Mouse (Mus musculus): ENCODE results near the gene Traf5.

Gene Traf5

GRCm38 (mm10) chr1:192063209-192063946 lies 29.0 kb downstream of the Traf5 start:
- H3K36me3 ChIP-seq (ENCODE audit: insufficient read depth, low read length), result no peaks in the 10 kb centered on the region
- TF ChIP-seq CTCF (conservative IDR thresholded peaks at IDR 0.05; ENCODE audit: low read length) (peak; percentile 21), NANOG (IDR thresholded peaks at IDR 0.05; ENCODE audit: borderline replicate concordance, low read length) (no peak)
- 0 out of 2 replicates have a peak, but pooled peaks cover 6% of the 10 kb centered on the region for H3K9me3 ChIP-seq (ENCODE audit: low read length)
- H3K4me1 ChIP-seq (replicated peaks; ENCODE audit: low read depth, low read length), result no peaks in the 10 kb centered on the region
- H3K4me3 ChIP-seq (replicated peaks; ENCODE audit: low read length), result no peak overlapping the region
- H3K27me3 ChIP-seq (ENCODE audit: insufficient read depth, low read length), result peaks cover 3% of the 10 kb centered on the region; the same call in 1 of the 2 replicates

- Histone ChIP-seq H3K4me1 (replicated peaks; ENCODE audit: low read depth, low read length) (no peaks in the 10 kb centered on the region), H3K36me3 (ENCODE audit: insufficient read depth, low read length) (no peaks in the 10 kb centered on the region), H3K4me3 (replicated peaks; ENCODE audit: low read length) (no peak overlapping the region), H3K9me3 (ENCODE audit: low read length) (0 out of 2 replicates have a peak, but pooled peaks cover 6% of the 10 kb centered on the region), H3K27me3 (ENCODE audit: insufficient read depth, low read length) (peaks cover 3% of the 10 kb centered on the region; the same call in 1 of the 2 replicates)
- TF ChIP-seq POU5F1 (IDR thresholded peaks at IDR 0.05; ENCODE audit: borderline replicate concordance, low read length) (no peak), CTCF (conservative IDR thresholded peaks at IDR 0.05; ENCODE audit: low read length) (no peak), NANOG (IDR thresholded peaks at IDR 0.05; ENCODE audit: borderline replicate concordance, low read length) (no peak)
Observed at GRCm38 (mm10) chr1:192062682-192063081, 29.7 kb downstream of the Traf5 start.

- H3K4me1 ChIP-seq (replicated peaks; ENCODE audit: low read depth, low read length), result no peaks in the 10 kb centered on the region
- H3K4me3 ChIP-seq (replicated peaks; ENCODE audit: low read length), result no peak overlapping the region
- no peak for TF ChIP-seq CTCF (conservative IDR thresholded peaks at IDR 0.05; ENCODE audit: low read length)
- H3K9me3 ChIP-seq (ENCODE audit: low read length), result 0 out of 2 replicates have a peak, but pooled peaks cover 6% of the 10 kb centered on the region
- no peaks in the 10 kb centered on the region for H3K36me3 ChIP-seq (ENCODE audit: insufficient read depth, low read length)
- peaks cover 3% of the 10 kb centered on the region; the same call in 1 of the 2 replicates for H3K27me3 ChIP-seq (ENCODE audit: insufficient read depth, low read length)
Observed at GRCm38 (mm10) chr1:192061666-192062306, 30.6 kb downstream of the Traf5 start.

GRCm38 (mm10) chr1:192058911-192059310 lies 33.4 kb downstream of the Traf5 start:
- Histone ChIP-seq H3K27me3 (ENCODE audit: insufficient read depth, low read length) (peaks cover 3% of the 10 kb centered on the region; the same call in 1 of the 2 replicates), H3K4me1 (replicated peaks; ENCODE audit: low read depth, low read length) (no peaks in the 10 kb centered on the region), H3K36me3 (ENCODE audit: insufficient read depth, low read length) (no peaks in the 10 kb centered on the region), H3K9me3 (ENCODE audit: low read length) (0 out of 2 replicates have a peak, but pooled peaks cover 6% of the 10 kb centered on the region), H3K4me3 (replicated peaks; ENCODE audit: low read length) (no peak overlapping the region)
- TF ChIP-seq NANOG (IDR thresholded peaks at IDR 0.05; ENCODE audit: borderline replicate concordance, low read length), result no peak
- no peak for TF ChIP-seq POU5F1 (IDR thresholded peaks at IDR 0.05; ENCODE audit: borderline replicate concordance, low read length)
- TF ChIP-seq CTCF (conservative IDR thresholded peaks at IDR 0.05; ENCODE audit: low read length), result no peak

- H3K27me3 ChIP-seq (ENCODE audit: insufficient read depth, low read length), result no peaks in the 10 kb centered on the region; the same call in 1 of the 2 replicates
- no peaks in the 10 kb centered on the region for H3K4me1 ChIP-seq (replicated peaks; ENCODE audit: low read depth, low read length)
- no peaks in the 10 kb centered on the region for H3K36me3 ChIP-seq (ENCODE audit: insufficient read depth, low read length)
- no peaks in the 10 kb centered on the region for H3K9me3 ChIP-seq (ENCODE audit: low read length)
- TF ChIP-seq NANOG (IDR thresholded peaks at IDR 0.05; ENCODE audit: borderline replicate concordance, low read length), result no peak
- TF ChIP-seq POU5F1 (IDR thresholded peaks at IDR 0.05; ENCODE audit: borderline replicate concordance, low read length), result no peak
- no peak for TF ChIP-seq CTCF (conservative IDR thresholded peaks at IDR 0.05; ENCODE audit: low read length)
- H3K4me3 ChIP-seq (replicated peaks; ENCODE audit: low read length), result no peak overlapping the region
Observed at GRCm38 (mm10) chr1:192053726-192054125, 38.6 kb downstream of the Traf5 start.

GRCm38 (mm10) chr1:192052986-192053385 lies 39.4 kb downstream of the Traf5 start:
- TF ChIP-seq POU5F1 (IDR thresholded peaks at IDR 0.05; ENCODE audit: borderline replicate concordance, low read length), result no peak
- TF ChIP-seq NANOG (IDR thresholded peaks at IDR 0.05; ENCODE audit: borderline replicate concordance, low read length), result no peak
- TF ChIP-seq CTCF (conservative IDR thresholded peaks at IDR 0.05; ENCODE audit: low read length), result no peak
- H3K4me1 ChIP-seq (replicated peaks; ENCODE audit: low read depth, low read length), result no peaks in the 10 kb centered on the region
- no peak overlapping the region for H3K4me3 ChIP-seq (replicated peaks; ENCODE audit: low read length)
- no peaks in the 10 kb centered on the region for H3K27me3 ChIP-seq (ENCODE audit: insufficient read depth, low read length)
- H3K9me3 ChIP-seq (ENCODE audit: low read length), result no peaks in the 10 kb centered on the region
- H3K36me3 ChIP-seq (ENCODE audit: insufficient read depth, low read length), result no peaks in the 10 kb centered on the region

- no peak for TF ChIP-seq POU5F1 (IDR thresholded peaks at IDR 0.05; ENCODE audit: borderline replicate concordance, low read length)
- TF ChIP-seq NANOG (IDR thresholded peaks at IDR 0.05; ENCODE audit: borderline replicate concordance, low read length), result no peak
- TF ChIP-seq CTCF (conservative IDR thresholded peaks at IDR 0.05; ENCODE audit: low read length), result no peak
- H3K36me3 ChIP-seq (ENCODE audit: insufficient read depth, low read length), result no peaks in the 10 kb centered on the region
- H3K4me1 ChIP-seq (replicated peaks; ENCODE audit: low read depth, low read length), result no peaks in the 10 kb centered on the region
- no peaks in the 10 kb centered on the region for H3K9me3 ChIP-seq (ENCODE audit: low read length)
- H3K4me3 ChIP-seq (replicated peaks; ENCODE audit: low read length), result no peak overlapping the region
- H3K27me3 ChIP-seq (ENCODE audit: insufficient read depth, low read length), result no peaks in the 10 kb centered on the region
Observed at GRCm38 (mm10) chr1:192052461-192052860, 39.9 kb downstream of the Traf5 start.

- Histone ChIP-seq H3K27me3 (ENCODE audit: insufficient read depth, low read length) (no peaks in the 10 kb centered on the region; the same call in 1 of the 2 replicates), H3K4me3 (replicated peaks; ENCODE audit: low read length) (no peak overlapping the region), H3K9me3 (ENCODE audit: low read length) (no peaks in the 10 kb centered on the region), H3K4me1 (replicated peaks; ENCODE audit: low read depth, low read length) (peaks cover 7% of the 10 kb centered on the region; the same call in 1 of the 2 replicates), H3K36me3 (ENCODE audit: insufficient read depth, low read length) (no peaks in the 10 kb centered on the region)
- no peak for TF ChIP-seq NANOG (IDR thresholded peaks at IDR 0.05; ENCODE audit: borderline replicate concordance, low read length)
- no peak for TF ChIP-seq CTCF (conservative IDR thresholded peaks at IDR 0.05; ENCODE audit: low read length)
- TF ChIP-seq POU5F1 (IDR thresholded peaks at IDR 0.05; ENCODE audit: borderline replicate concordance, low read length), result no peak
Observed at GRCm38 (mm10) chr1:191999022-191999421, 93.3 kb downstream of the Traf5 start.
